Mouse (Mus musculus) ES-E14 (cell line): ENCODE data around the gene Myrf.
"Not testable (repeated sequence)": the region's sequence is repeated elsewhere in the genome, so short reads cannot be mapped to it uniquely, and the experiment has no call there.

Source experiments
- CHD2 ChIP-seq: IDR thresholded peaks from 2 replicates; pipeline ENCODE4 v1.6.1; 2014; ENCODE audit warnings: mild to moderate bottlenecking, low read depth, low read length, inconsistent platforms
- HCFC1 ChIP-seq: IDR thresholded peaks from 2 replicates; pipeline ENCODE4 v1.6.1; 2012; ENCODE audit warnings: low read length, inconsistent platforms, borderline replicate concordance; ENCODE audit not compliant: insufficient read depth
- MAFK ChIP-seq: IDR thresholded peaks from 2 replicates; pipeline ENCODE4 v1.6.1; 2014; ENCODE audit warnings: mild to moderate bottlenecking, low read depth, low read length, inconsistent platforms; ENCODE audit not compliant: insufficient read depth
- ZC3H11A ChIP-seq: IDR thresholded peaks from 2 replicates; pipeline ENCODE4 v1.6.1; 2012; ENCODE audit warnings: low read depth, mild to moderate bottlenecking, inconsistent platforms, low read length, borderline replicate concordance
- ZNF384 ChIP-seq: IDR thresholded peaks from 2 replicates; pipeline ENCODE4 v1.6.1; 2012; ENCODE audit warnings: low read depth, low read length, inconsistent platforms

- TF ChIP-seq ZC3H11A, HCFC1, CHD2, ZNF384, MAFK: not testable (repeated sequence)
Measured at GRCm38 (mm10) chr19:10169692-10170330, 70.7 kb downstream of the Myrf start.
